Mouse (Mus musculus) stomach, embryonic 15.5 days (tissue): ENCODE data around the gene Ccdc17. TPM values are rescaled to one million over a fixed set of nuclear protein-coding genes. Genes with fewer than 3 reads are reported as not detected.

ENCODE experiments used
- ATAC-seq: fragments of 200-750 bp; cut with Nextera tagmentation; 2 replicates; pipeline ENCODE4 v1.8.0; 2017; ENCODE audit warnings: low read depth, moderate number of reproducible peaks, moderate TSS enrichment; ENCODE audit not compliant: insufficient read depth, low FRiP score
- H3K27ac ChIP-seq: fragments of 300-500 bp; sonication (generic); 2 replicates; pipeline ENCODE4 v1.5.1; 2015; ENCODE audit warnings: mild to moderate bottlenecking, inconsistent platforms
- H3K27me3 ChIP-seq: fragments of 300-500 bp; sonication (generic); replicated peaks from 2 replicates; pipeline ENCODE4 v1.6.1; 2015; ENCODE audit warnings: inconsistent platforms
- H3K36me3 ChIP-seq: fragments of 300-500 bp; sonication (generic); 2 replicates; pipeline ENCODE4 v1.6.1; 2015; ENCODE audit warnings: inconsistent platforms
- H3K4me1 ChIP-seq: fragments of 300-500 bp; sonication (generic); 2 replicates; pipeline ENCODE4 v1.6.1; 2015; ENCODE audit warnings: inconsistent platforms
- H3K4me2 ChIP-seq: fragments of 300-500 bp; sonication (generic); 2 replicates; pipeline ENCODE4 v1.6.1; 2015; ENCODE audit warnings: mild to moderate bottlenecking, inconsistent platforms
- H3K4me3 ChIP-seq: fragments of 300-500 bp; sonication (generic); replicated peaks from 2 replicates; pipeline ENCODE4 v1.5.1; 2015; ENCODE audit warnings: inconsistent platforms
- H3K9ac ChIP-seq: fragments of 300-500 bp; sonication (generic); 2 replicates; pipeline ENCODE4 v1.6.1; 2015; ENCODE audit warnings: inconsistent platforms
- H3K9me3 ChIP-seq: fragments of 300-500 bp; sonication (generic); 2 replicates; pipeline ENCODE4 v1.6.1; 2016; ENCODE audit warnings: inconsistent platforms
- WGBS: fragments of 180-500 bp; shearing (Covaris S2); methylation state at CpG from one replicate; pipeline ENCODE4 v1.1.7; 2015; 5-methylcytosine and 5-hydroxymethylcytosine counted together
- polyA plus RNA-seq: library from polyadenylated mRNA; unstranded; fragments of >200 nt; fragmentation: Nextera tagmentation; extraction: Ambion mirVana; gene quantifications from 2 replicates; pipeline ENCODE4 v1.2.1, GENCODE M21; 2015

The Ccdc17 gene
- polyA plus RNA-seq, 1 experiment from 2014 or later: 4.2 TPM

DNA sequence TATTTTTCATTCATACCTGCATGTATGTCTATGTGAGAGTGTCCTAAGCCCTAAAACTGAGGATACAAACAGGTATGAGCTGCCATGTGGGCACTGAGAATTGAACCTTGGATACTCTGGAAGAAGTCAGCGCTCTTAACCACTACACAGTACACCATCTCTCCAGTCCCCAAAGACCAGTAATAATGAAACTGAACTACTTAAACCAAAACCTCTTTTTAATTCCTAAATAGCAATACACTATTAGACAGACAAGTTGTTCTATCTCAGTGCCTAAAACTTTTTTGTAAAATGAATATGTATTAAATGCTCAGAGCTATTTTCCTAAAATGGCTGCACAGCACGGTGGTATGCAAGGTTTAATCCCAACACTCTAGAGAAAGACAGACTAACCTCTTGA lies 18.8 kb downstream of the Ccdc17 start:
- H3K4me3 ChIP-seq: no peak overlapping the region
- 98% methylated on average over 2 of the region's 2 CpGs for WGBS
- H3K4me2 ChIP-seq: no peak overlapping the region
- H3K27ac ChIP-seq: no peak overlapping the region
- no peak overlapping the region for H3K9ac ChIP-seq
- no peak for ATAC-seq
- no peaks in the 10 kb centered on the region for H3K27me3 ChIP-seq
- H3K9me3 ChIP-seq: no peaks in the 10 kb centered on the region
- no peaks in the 10 kb centered on the region for H3K4me1 ChIP-seq
- peaks cover 16% of the 10 kb centered on the region for H3K36me3 ChIP-seq

DNA sequence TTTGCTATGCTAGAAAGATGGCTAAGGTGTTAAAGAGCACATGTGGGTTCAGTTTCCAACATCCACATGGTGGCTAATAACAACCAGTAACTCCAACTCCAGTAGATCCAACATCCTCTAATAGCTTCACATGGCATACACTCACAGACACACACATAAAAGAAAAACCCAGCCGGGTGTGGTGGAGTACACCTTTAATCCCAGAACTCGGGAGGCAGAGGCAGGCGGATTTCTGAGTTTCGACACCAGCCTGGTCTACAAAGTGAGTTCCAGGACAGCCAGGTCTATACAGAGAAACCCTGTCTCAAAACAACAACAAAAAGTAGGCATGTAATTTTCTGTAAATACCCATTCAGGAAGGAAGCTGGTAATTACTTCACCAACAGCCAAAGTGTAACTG lies 28.4 kb downstream of the Ccdc17 start:
- no peaks in the 10 kb centered on the region for H3K9me3 ChIP-seq
- no peak overlapping the region for H3K4me3 ChIP-seq
- H3K36me3 ChIP-seq: peaks cover 6% of the 10 kb centered on the region; the same call in 1 of the 2 replicates
- H3K9ac ChIP-seq: no peak overlapping the region
- no peak for ATAC-seq
- H3K4me2 ChIP-seq: no peak overlapping the region
- WGBS: 90% methylated on average over 4 of the region's 4 CpGs
- H3K27me3 ChIP-seq: no peaks in the 10 kb centered on the region
- peaks cover 16% of the 10 kb centered on the region for H3K4me1 ChIP-seq
- no peak overlapping the region for H3K27ac ChIP-seq

DNA sequence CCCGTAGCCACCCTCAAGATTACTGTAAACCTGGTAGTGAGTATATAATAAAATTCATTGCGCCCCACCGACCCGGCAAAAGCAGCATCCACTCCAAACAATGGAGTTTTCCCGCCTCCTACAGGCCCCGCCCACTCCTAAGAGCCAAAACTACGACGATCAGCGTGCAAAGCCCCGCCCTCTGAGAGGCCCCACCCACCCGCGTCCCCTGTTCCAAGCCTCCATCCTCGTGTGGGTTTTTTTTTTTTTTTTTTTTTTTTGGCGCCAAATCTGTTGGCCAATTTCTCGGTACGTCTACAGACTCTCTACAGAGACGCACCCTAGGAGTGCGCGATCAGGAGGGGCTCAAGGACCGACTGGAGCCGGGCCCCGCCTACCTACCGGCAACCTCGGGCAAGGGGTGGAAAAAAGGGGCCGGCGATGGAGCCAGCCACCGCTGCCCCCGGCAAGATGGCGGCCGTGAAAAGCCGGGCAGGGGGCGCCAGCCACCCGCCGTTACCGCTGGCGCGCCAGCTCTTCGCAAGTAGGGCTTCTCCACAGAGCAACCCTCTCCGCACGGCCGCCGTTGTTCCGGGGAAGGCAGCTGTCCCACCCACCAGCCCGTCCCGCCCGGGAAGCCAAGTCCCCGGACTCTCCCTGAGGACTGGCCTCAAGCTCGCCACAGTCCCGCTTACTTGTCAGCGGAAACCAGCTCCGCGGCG lies 30.4 kb downstream of the Ccdc17 start:
- H3K36me3 ChIP-seq: 0 out of 2 replicates have a peak, but pooled peaks cover 3% of the 10 kb centered on the region
- WGBS: under 1% methylated on average over 53 of the region's 53 CpGs
- peak overlapping the region; percentile 97 for H3K4me3 ChIP-seq
- H3K9ac ChIP-seq: peak overlapping the region; percentile 94
- peaks cover 16% of the 10 kb centered on the region for H3K4me1 ChIP-seq
- no peaks in the 10 kb centered on the region for H3K27me3 ChIP-seq
- H3K4me2 ChIP-seq: peak overlapping the region; percentile 67
- peak overlapping the region; percentile 96 for H3K27ac ChIP-seq
- no peaks in the 10 kb centered on the region for H3K9me3 ChIP-seq
- peak; percentile 73 for ATAC-seq

DNA sequence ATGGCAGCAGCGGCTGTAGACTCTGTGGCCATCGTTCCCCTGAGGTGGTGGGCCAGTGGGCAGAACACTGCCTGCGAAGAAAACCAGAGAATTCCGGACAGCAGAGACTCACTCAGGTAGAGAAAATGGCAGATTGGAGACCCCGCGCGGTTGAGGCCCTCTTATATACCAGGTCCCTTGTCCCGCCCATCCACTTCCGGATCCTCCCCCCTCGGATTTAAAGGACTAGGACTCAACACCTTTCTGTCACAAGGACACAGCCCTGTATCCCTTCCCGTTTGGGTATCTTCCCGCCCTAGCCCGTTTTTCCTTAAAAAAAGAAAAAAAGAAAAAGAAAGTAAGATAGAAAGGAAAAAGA lies 30.9 kb downstream of the Ccdc17 start:
- no peaks in the 10 kb centered on the region for H3K9me3 ChIP-seq
- H3K4me2 ChIP-seq: peak overlapping the region; percentile 67
- peak overlapping the region; percentile 96 for H3K27ac ChIP-seq
- H3K4me1 ChIP-seq: peaks cover 16% of the 10 kb centered on the region
- ATAC-seq: peak; percentile 89
- WGBS: 0% methylated on average over 13 of the region's 13 CpGs
- no peaks in the 10 kb centered on the region for H3K36me3 ChIP-seq
- peak overlapping the region; percentile 97 for H3K4me3 ChIP-seq
- no peaks in the 10 kb centered on the region for H3K27me3 ChIP-seq
- H3K9ac ChIP-seq: peak overlapping the region; percentile 94

DNA sequence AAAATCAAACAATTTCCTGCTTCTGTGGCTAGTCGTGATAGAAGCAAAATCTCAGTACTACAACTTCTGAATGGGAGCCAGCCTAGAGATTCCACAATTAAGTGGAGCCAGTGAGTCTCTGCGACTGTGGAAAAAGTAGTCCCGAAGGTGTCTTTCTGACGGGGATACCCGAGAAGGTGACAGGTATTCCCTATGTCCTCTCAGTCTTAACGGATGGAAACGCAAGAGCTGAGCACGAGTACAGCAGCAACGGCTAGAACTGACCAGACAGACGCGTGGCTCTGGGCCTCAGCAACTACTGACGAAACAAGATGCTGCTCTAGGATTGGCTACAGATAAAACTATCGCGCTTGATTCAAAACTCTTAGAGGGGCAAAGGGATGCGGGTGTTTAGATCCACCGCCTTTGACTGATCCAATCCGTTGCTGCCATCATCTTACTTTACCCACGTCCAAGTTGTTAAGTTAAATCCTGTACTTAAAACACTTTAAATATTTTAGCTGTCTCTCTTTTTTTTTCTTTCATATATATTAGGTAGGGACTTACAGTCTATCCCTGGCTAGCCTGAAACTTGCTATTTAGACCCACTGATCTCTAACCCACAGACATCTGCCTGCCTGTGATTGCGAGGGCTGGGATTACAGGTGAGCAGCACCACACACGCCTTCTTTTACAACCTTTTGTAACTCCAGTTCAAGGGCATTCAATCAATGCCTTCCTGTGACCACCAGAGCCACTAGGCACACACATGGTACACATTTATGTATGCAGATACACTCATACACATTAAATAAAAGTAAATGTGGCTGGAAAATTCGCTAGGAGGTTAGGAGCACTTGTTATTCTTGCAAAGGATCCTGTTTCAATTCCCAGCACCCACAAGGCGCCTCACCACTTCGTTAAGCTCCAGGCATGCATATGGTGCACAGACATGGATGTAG lies 31.5 kb downstream of the Ccdc17 start, which contains the start of gene Nasp:
TSS of gene Nasp (minus strand) at position 220 of the 941 bp plus-strand sequence.
- peak; percentile 91 for ATAC-seq
- no peaks in the 10 kb centered on the region for H3K9me3 ChIP-seq
- WGBS: 7% methylated on average over 23 of the region's 23 CpGs
- H3K27me3 ChIP-seq: no peaks in the 10 kb centered on the region
- H3K9ac ChIP-seq: peak within 1 kb of the TSS; percentile 94
- peak within 1 kb of the TSS; percentile 97 for H3K4me3 ChIP-seq
- H3K27ac ChIP-seq: peak within 1 kb of the TSS; percentile 96
- peaks cover 16% of the 10 kb centered on the region for H3K4me1 ChIP-seq
- H3K36me3 ChIP-seq: 0 out of 2 replicates have a peak, but pooled peaks cover under 1% of the 10 kb centered on the region
- peak within 1 kb of the TSS; percentile 67 for H3K4me2 ChIP-seq

DNA sequence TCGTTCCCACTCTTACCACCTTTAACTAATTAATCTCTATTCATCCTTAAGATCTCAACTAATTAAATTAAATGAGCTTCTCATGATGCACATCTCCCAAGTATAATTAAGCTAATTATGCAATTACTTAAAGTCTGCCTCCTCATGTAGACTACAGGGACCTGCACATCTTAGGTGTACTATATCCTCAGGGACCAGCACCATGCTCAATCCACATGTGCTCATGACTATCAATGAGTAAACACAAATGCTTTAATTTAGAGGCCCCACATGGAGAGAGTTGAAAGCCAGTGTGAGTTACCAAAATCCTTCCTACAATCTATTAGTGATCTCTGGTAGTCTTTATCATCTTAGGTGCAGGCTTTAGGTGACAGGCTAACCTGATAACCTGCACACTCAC lies 38.7 kb downstream of the Ccdc17 start:
- no peak overlapping the region for H3K27ac ChIP-seq
- H3K4me3 ChIP-seq: no peak overlapping the region
- no peaks in the 10 kb centered on the region for H3K27me3 ChIP-seq
- no peaks in the 10 kb centered on the region for H3K9me3 ChIP-seq
- no peak for ATAC-seq
- H3K4me2 ChIP-seq: no peak overlapping the region
- H3K4me1 ChIP-seq: no peaks in the 10 kb centered on the region
- 93% methylated on average over 1 of the region's 1 CpGs for WGBS
- H3K9ac ChIP-seq: no peak overlapping the region
- peaks cover 57% of the 10 kb centered on the region for H3K36me3 ChIP-seq

DNA sequence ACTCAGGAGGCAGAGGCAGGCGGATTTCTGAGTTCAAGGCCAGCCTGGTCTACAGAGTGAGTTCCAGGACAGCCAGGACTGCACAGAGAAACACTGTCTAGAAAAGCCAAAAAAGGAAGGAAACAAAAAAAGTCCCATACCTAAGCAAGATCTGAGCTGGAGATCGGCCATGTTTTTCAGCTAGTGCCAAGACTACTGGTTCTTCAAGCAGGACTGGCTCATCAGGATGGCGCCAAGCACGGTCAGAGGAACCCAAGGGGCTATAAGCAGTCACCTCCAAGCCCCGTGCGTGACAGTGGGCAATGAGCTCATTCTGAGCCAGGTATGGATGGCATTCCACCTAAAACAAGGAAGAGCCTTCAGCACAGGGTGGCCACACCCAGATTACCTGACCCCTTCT lies 42.4 kb downstream of the Ccdc17 start:
- Histone ChIP-seq H3K9me3 (no peaks in the 10 kb centered on the region), H3K27ac (no peak overlapping the region), H3K36me3 (peaks cover 82% of the 10 kb centered on the region), H3K4me1 (no peaks in the 10 kb centered on the region), H3K4me2 (no peak overlapping the region), H3K4me3 (no peak overlapping the region), H3K27me3 (no peaks in the 10 kb centered on the region), H3K9ac (no peak overlapping the region)
- ATAC-seq: 0 out of 2 replicates have a peak, but pooled peaks have one; percentile 35
- 93% methylated on average over 6 of the region's 6 CpGs for WGBS

DNA sequence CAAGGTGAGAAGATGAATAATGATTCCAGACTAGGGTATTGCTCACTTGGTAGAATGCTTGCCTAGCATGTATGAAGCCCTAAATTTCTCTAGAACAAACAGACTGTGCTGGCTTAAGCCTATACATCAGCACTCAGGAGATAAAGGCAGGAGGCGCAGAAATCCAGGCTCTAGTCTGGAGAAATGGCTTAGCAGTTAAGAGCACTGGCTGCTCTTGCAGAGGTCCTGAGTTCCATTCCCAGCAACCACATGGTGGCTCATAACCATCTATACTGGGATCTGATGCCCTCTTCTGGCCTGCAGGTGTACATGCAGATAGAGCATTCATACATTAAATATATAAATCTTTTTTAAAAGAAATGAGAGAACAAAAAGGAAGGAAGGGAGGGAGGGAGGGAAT lies 45.6 kb downstream of the Ccdc17 start:
- Histone ChIP-seq H3K27me3 (no peaks in the 10 kb centered on the region), H3K9me3 (no peaks in the 10 kb centered on the region), H3K36me3 (peaks cover 55% of the 10 kb centered on the region), H3K27ac (no peak overlapping the region), H3K9ac (no peak overlapping the region), H3K4me2 (no peak overlapping the region), H3K4me1 (no peaks in the 10 kb centered on the region; the same call in 1 of the 2 replicates), H3K4me3 (no peak overlapping the region)
- no peak for ATAC-seq
- 97% methylated on average over 1 of the region's 1 CpGs for WGBS

DNA sequence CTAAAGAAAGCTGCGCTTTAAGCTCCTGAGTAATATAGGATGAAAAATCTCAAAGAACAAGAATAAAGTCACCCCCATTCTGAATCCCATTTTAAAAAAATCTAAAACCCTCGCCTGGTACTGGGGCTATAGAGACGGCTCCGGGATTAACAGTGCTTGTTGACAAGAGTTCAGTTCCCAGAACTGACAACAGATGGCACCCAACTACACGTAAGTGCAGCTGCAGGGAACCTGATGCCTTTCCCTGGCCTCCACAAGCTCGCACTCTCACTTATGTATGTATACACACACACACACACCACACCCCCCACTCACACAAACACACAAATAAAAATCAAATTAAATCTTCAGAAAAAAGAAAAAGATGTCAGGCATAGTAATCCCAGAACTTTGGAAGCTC lies 47.9 kb downstream of the Ccdc17 start:
- Histone ChIP-seq H3K9me3 (no peaks in the 10 kb centered on the region), H3K4me1 (peaks cover 8% of the 10 kb centered on the region), H3K27ac (no peak overlapping the region), H3K4me3 (no peak overlapping the region), H3K4me2 (no peak overlapping the region), H3K9ac (no peak overlapping the region), H3K27me3 (no peaks in the 10 kb centered on the region), H3K36me3 (peaks cover 37% of the 10 kb centered on the region)
- no peak for ATAC-seq
- 47% methylated on average over 6 of the region's 6 CpGs for WGBS

DNA sequence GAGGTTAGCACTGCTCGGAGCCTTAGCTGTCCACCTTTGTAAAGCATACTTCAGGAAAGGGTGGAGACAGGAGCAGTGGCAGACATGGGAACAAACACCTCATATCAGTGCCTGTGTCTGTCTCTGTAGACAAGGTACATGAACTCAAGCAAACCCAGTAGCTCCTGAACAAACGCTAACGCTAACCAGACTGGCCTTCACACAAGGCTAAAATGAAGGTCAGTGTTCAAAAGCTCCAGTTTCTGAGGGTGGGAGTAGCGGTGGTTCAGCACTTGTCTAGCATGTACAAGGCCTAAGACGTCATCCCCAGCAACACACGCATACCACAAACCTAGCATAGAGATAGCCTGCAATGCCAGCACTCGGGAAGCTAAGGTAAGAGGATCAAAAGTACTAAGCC lies 49.2 kb downstream of the Ccdc17 start:
- Histone ChIP-seq H3K36me3 (peaks cover 28% of the 10 kb centered on the region), H3K27me3 (no peaks in the 10 kb centered on the region), H3K4me1 (peaks cover 13% of the 10 kb centered on the region), H3K4me2 (no peak overlapping the region), H3K9me3 (no peaks in the 10 kb centered on the region), H3K4me3 (no peak overlapping the region), H3K9ac (no peak overlapping the region), H3K27ac (no peak overlapping the region)
- WGBS: 82% methylated on average over 7 of the region's 7 CpGs
- no peak for ATAC-seq

DNA sequence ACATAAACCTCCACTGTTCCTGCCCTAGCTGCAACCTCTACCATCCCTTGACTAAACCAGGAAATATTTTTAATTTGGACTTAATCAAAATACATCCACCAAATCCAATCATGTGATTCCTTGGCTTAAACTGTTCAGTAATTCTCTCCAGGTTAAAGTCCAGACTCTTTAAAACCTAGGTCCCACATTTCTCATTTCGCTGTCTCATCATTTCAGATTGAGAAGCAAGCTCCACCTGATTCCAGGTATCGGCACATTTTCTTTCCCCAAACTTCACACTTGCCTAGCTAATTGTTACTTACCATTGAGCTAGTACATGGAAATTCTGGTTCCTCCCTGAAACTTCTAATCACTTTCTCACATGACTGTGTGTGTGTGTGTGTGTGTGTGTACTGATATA lies 53.0 kb downstream of the Ccdc17 start:
- H3K27me3 ChIP-seq: no peaks in the 10 kb centered on the region
- H3K4me1 ChIP-seq: peaks cover 13% of the 10 kb centered on the region
- ATAC-seq: no peak
- H3K4me3 ChIP-seq: peak overlapping the region; percentile 88; the same call in 1 of the 2 replicates
- peak overlapping the region; percentile 74 for H3K4me2 ChIP-seq
- H3K36me3 ChIP-seq: 0 out of 2 replicates have a peak, but pooled peaks cover 2% of the 10 kb centered on the region
- no peaks in the 10 kb centered on the region for H3K9me3 ChIP-seq
- 96% methylated on average over 2 of the region's 2 CpGs for WGBS
- H3K27ac ChIP-seq: no peak overlapping the region
- H3K9ac ChIP-seq: no peak overlapping the region
